Mouse (Mus musculus): ENCODE measurements at regions not wholly inside any gene's neighbourhood (a gene's known extent, or its start where the extent isn't known, plus 50 kb on each side); places are given as distances from the start of the nearest gene placed in this dataset.
A peak's percentile ranks its signal among the peaks of the same experiment; 100 is the strongest.

DNA sequence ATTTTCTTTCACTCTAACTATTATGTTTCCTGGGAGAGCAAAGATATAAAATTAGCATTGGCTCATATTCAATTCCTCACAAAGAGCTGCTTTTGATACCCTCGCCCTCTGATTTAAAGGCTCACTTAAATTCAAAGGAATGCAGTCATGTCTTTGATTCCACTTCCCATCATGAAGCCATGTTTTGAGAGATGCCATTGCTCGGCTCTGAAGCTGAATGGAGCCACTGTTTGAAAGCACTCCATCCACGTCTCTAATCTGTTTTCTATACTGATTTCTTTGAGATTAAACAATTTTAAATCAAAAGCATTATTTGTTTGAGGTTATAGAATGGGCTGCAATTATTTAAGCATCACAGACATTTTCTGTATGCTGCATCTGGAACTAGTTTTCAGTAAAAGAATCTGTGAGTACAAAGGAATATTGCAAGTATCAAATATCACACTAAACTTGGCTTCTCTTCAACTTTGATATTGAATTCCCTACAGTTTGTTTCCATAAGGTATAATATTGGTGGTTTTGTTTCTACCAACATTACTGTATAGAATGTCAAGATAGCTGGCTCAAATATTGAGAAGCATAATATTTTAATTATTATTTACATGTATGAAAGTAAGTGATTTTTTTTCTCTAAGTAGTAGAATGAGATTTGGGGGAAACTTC is 126.4 kb downstream of the Rpl10l start:
- WGBS = 26% methylated on average over 3 of the region's 3 CpGs
- Histone ChIP-seq H3K4me2 (no peak overlapping the region), H3K27ac (replicated peaks) (no peak overlapping the region), H3K4me1 (replicated peaks) (no peaks in the 10 kb centered on the region), H3K4me3 (no peak overlapping the region), H3K9ac (no peak overlapping the region), H3K36me3 (no peaks in the 10 kb centered on the region), H3K9me3 (no peaks in the 10 kb centered on the region), H3K27me3 (no peaks in the 10 kb centered on the region)
- ATAC-seq (ENCODE audit: low FRiP score, low read depth) = no peak

DNA sequence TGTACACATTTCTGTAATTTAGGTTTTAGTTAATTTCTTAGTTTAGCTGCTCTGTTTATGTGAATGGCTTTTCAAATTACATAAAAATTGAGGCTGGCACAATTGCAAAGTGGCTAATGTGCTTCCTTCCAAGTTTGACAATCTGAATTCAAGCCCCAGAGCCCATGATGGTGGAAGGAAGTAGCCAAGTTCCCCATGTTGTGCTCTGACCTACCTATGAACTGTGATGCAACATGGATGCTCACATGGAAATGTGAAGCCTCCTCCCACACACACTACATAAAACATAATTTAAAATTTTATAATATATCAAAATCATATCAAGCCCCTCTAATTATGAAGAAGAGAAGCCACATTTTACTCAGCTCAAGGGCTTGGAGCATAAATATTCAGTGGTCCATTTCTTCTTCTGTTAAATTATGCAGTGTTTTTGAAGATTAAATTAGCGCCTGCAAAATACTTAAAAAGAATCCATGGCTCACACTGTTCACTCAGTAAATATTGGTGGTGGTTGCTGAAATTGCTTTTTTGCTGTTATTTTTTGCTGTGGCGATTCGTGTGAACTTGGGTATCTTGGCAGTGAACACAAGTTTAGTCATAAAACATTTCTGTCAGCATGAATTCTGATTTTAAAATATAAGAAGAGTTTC is 127.1 kb downstream of the Rpl10l start:
- Histone ChIP-seq H3K27ac (replicated peaks) (no peak overlapping the region), H3K27me3 (no peaks in the 10 kb centered on the region), H3K9me3 (no peaks in the 10 kb centered on the region), H3K4me1 (replicated peaks) (no peaks in the 10 kb centered on the region), H3K36me3 (no peaks in the 10 kb centered on the region), H3K4me2 (no peak overlapping the region), H3K4me3 (no peak overlapping the region), H3K9ac (no peak overlapping the region)
- no peak for ATAC-seq (ENCODE audit: low FRiP score, low read depth)
- 63% methylated on average over 3 of the region's 3 CpGs for WGBS

DNA sequence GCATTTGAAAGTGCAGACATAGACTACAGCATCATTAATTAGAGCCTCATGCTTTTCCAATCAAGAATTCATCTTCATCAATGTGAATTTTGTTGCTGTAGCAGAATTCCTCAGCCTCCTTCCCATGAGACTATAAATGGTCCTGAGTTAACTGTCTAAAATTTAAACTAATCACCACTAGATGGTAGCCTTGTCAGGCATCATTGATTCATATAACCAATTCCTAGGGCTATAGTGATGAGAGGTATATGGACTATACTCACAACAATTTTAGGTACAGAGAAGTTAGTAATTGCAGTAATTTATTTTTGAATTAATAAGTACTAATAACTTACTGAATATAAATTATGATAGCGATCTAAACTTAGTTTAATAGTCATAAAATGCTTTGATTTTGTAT is 153.3 kb downstream of the Rpl10l start:
- no peak overlapping the region for H3K4me3 ChIP-seq
- H3K4me1 ChIP-seq (replicated peaks) = no peaks in the 10 kb centered on the region
- H3K9ac ChIP-seq = no peak overlapping the region
- H3K9me3 ChIP-seq = no peaks in the 10 kb centered on the region
- H3K36me3 ChIP-seq = no peaks in the 10 kb centered on the region
- ATAC-seq (ENCODE audit: low FRiP score, low read depth) = 0 out of 2 replicates have a peak, but pooled peaks have one; percentile 56
- H3K27me3 ChIP-seq = no peaks in the 10 kb centered on the region
- H3K27ac ChIP-seq (replicated peaks) = no peak overlapping the region
- no peak overlapping the region for H3K4me2 ChIP-seq
- 58% methylated on average over 1 of the region's 1 CpGs for WGBS

DNA sequence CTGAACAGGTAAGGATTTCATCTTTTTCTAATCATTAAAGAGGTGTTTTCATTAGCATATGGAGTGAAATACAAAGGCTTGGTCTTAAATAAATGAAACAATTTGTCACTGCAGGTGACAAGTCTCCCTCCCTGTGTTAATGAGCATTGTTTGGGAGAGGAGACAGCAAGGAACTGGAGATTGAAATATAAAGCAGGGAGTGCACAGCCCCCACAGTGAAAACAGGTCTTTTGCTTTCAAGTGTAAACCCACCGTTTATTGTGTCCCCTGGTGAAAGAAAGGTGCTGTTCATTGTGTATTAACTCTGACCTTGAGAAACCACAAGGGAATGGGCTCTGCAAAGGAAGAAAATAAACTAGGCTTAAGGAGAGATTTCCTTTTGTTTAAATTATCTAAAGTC is 164.6 kb downstream of the Rpl10l start:
- Histone ChIP-seq H3K4me3 (no peak overlapping the region), H3K4me2 (no peak overlapping the region), H3K4me1 (replicated peaks) (no peaks in the 10 kb centered on the region), H3K9ac (no peak overlapping the region), H3K36me3 (no peaks in the 10 kb centered on the region), H3K27me3 (no peaks in the 10 kb centered on the region), H3K27ac (replicated peaks) (no peak overlapping the region), H3K9me3 (no peaks in the 10 kb centered on the region)
- WGBS = 13% methylated on average over 1 of the region's 1 CpGs
- no peak for ATAC-seq (ENCODE audit: low FRiP score, low read depth)

DNA sequence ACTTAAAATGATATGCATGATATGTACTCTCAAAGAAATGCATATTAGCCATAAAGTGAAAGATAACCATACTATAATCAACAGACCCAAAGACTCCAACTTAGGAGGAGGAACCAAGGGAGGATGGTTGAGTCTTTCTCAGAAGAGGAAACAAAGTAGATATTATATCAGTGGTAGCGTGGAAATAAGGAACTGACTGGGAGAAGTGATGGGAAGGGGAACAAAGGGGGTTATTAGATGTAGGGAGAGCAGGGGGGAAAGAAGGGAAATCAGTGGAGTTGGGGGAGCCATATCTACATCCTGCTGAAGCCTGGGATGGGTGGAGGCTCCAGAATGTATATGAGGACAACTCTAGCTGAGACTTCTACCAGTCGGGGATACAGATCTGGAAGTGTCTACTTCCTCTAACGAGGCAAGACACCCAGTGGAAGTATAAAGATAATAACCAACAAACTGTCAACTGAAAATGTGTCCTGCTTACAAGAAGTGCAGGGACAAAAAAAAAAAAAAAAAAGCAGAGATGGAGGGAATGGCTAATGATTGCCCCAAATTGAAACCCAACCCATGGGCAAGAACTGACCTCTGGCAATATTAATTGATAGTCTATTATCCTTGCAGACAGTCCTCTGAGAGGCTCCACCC is 193.3 kb downstream of the Rpl10l start:
- Histone ChIP-seq H3K4me2 (no peak overlapping the region), H3K9me3 (no peaks in the 10 kb centered on the region), H3K4me1 (replicated peaks) (no peaks in the 10 kb centered on the region), H3K36me3 (no peaks in the 10 kb centered on the region), H3K27ac (replicated peaks) (no peak overlapping the region), H3K27me3 (no peaks in the 10 kb centered on the region), H3K9ac (no peak overlapping the region), H3K4me3 (no peak overlapping the region)
- ATAC-seq (ENCODE audit: low FRiP score, low read depth) = no peak
- WGBS = 82% methylated on average over 3 of the region's 3 CpGs

DNA sequence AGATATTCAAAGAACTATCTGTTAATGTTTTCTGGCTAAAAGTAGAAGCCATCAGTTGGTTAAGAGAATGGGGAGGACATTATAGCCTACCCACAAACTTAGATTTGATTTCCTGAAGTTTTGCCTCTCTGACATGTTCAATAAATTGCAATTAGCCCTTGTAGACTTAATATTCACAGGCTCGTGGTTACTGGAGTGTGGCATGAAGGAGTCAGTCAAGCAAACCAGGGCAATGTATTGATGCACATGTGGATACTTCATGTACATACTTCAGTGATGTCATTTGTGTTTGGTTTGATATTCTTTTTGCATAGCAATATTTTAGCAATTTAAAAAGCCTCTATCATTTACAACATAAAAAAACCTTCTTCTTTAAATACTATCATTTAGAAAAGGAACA is 223.9 kb downstream of the Rpl10l start:
- Histone ChIP-seq H3K36me3 (no peaks in the 10 kb centered on the region), H3K9me3 (no peaks in the 10 kb centered on the region), H3K4me1 (replicated peaks) (no peaks in the 10 kb centered on the region), H3K27me3 (no peaks in the 10 kb centered on the region), H3K9ac (no peak overlapping the region), H3K4me2 (no peak overlapping the region), H3K27ac (replicated peaks) (no peak overlapping the region), H3K4me3 (no peak overlapping the region)
- no peak for ATAC-seq (ENCODE audit: low FRiP score, low read depth)
- WGBS = 51% methylated on average over 1 of the region's 1 CpGs

DNA sequence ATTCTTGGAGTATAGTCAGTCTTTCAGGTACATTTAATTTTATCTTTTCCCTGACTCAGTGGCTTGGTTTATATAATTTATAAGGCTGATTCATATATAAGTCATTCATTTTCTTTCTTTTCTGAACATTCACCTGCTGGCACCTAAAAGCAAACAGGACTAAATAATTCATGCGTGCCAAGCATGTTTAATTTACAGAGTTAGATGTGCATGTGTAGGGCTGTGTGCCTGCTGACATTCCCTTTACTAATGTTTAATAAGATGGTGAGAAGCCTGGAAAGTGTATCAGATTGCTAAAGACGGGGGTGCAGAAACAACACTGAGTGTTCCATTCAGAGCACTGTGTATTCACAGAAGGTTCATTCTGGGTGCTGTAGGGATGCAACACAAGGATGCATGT is 229.0 kb downstream of the Rpl10l start:
- no peaks in the 10 kb centered on the region for H3K27me3 ChIP-seq
- no peak overlapping the region for H3K9ac ChIP-seq
- no peak overlapping the region for H3K27ac ChIP-seq (replicated peaks)
- H3K9me3 ChIP-seq = no peaks in the 10 kb centered on the region
- H3K36me3 ChIP-seq = no peaks in the 10 kb centered on the region
- H3K4me3 ChIP-seq = no peak overlapping the region
- WGBS = 70% methylated on average over 2 of the region's 2 CpGs
- H3K4me1 ChIP-seq (replicated peaks) = no peaks in the 10 kb centered on the region
- no peak for ATAC-seq (ENCODE audit: low FRiP score, low read depth)
- no peak overlapping the region for H3K4me2 ChIP-seq

DNA sequence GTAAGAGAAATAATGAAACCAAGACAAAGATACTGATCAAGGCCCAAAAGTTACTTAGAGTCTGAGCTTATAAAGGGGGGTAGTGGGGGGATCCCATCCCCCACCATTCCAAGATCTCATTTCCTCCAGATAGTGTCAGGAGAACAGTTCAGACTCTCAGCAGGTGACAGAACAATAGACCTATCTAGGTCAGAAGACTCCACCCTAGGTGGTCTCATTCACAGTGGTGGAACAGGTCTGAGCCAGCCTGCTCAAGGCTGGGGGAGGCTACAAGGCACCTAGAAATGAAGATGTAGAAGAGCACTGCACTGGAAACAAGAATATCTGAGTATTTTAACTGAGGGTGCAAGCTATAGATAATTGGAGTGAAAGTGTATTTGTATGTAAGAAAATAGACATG is 235.3 kb downstream of the Rpl10l start:
- H3K27me3 ChIP-seq = no peaks in the 10 kb centered on the region
- no peaks in the 10 kb centered on the region for H3K4me1 ChIP-seq (replicated peaks)
- H3K9me3 ChIP-seq = no peaks in the 10 kb centered on the region
- no peaks in the 10 kb centered on the region for H3K36me3 ChIP-seq
- ATAC-seq (ENCODE audit: low FRiP score, low read depth) = no peak
- no peak overlapping the region for H3K9ac ChIP-seq
- H3K27ac ChIP-seq (replicated peaks) = no peak overlapping the region
- H3K4me2 ChIP-seq = no peak overlapping the region
- H3K4me3 ChIP-seq = no peak overlapping the region

DNA sequence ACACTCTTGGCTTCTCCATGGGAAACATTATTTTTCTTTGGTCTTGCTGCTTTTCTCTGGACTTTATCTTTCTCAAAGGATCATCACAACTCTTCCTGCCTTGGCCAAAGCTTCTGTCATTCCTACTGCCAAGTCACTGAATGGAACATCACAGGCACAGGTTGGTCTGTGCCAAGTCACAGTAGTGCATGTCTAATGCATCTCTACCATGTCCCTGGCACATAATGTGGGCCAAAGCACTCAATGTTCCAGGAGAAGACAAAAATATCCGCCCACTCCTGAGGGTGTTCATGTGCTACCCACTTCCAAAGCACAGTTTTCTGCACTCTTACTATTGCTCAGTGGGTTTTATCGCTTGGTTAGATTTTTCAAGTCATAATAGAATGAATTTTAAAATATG is 247.9 kb downstream of the Rpl10l start:
- Histone ChIP-seq H3K36me3 (no peaks in the 10 kb centered on the region), H3K4me3 (no peak overlapping the region), H3K4me1 (replicated peaks) (no peaks in the 10 kb centered on the region), H3K4me2 (no peak overlapping the region), H3K9ac (no peak overlapping the region), H3K27me3 (no peaks in the 10 kb centered on the region), H3K27ac (replicated peaks) (no peak overlapping the region), H3K9me3 (no peaks in the 10 kb centered on the region)
- WGBS = 92% methylated on average over 2 of the region's 2 CpGs
- ATAC-seq (ENCODE audit: low FRiP score, low read depth) = no peak

DNA sequence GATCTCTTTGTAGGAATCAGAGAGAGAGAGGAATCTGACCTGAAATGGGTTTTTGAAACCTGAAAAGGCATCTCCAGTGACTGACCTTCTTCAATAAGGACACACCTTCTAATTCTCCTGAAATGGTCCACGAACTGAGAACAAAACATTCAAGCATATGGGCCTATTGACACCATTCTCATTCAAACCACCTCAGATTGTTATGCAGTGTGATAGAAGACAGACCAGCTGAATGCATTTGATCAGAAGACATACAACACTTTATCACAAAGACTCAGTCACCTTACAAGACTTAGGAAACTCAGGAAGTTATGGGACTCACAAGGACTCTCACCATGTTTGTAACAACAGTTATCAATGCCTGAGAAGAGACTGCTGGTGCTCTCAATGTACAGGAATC is 256.7 kb downstream of the Rpl10l start:
- Histone ChIP-seq H3K9me3 (no peaks in the 10 kb centered on the region), H3K27ac (replicated peaks) (no peak overlapping the region), H3K4me3 (no peak overlapping the region), H3K27me3 (no peaks in the 10 kb centered on the region), H3K4me1 (replicated peaks) (no peaks in the 10 kb centered on the region), H3K36me3 (no peaks in the 10 kb centered on the region), H3K9ac (no peak overlapping the region), H3K4me2 (no peak overlapping the region)
- 69% methylated on average over 1 of the region's 1 CpGs for WGBS
- no peak for ATAC-seq (ENCODE audit: low FRiP score, low read depth)

DNA sequence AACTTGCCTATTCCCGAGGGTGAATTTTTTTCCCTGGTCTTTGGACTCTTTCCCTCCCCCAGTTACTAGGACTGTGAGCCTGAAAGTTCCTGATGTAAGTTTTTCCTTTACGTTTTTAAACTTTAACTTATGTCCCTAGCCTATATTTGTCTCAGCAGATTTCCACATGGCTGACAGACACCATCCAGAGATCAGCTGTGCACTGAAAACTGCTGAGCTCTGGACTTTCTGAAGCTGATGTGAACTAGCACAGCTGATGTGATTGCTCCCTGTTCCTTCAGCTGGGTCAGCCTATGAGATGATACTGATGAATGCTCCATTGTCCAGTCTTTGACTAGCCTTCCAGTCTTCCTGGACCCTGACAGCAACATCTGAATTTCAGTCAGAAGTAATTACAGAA is 271.5 kb downstream of the Rpl10l start:
- Histone ChIP-seq H3K4me3 (no peak overlapping the region), H3K9me3 (no peaks in the 10 kb centered on the region), H3K4me1 (replicated peaks) (no peaks in the 10 kb centered on the region), H3K4me2 (no peak overlapping the region), H3K36me3 (no peaks in the 10 kb centered on the region), H3K9ac (no peak overlapping the region), H3K27ac (replicated peaks) (no peak overlapping the region), H3K27me3 (no peaks in the 10 kb centered on the region)
- WGBS = 83% methylated on average over 2 of the region's 2 CpGs
- no peak for ATAC-seq (ENCODE audit: low FRiP score, low read depth)

Measured in hindbrain, embryonic 15.5 days (tissue).